Mouse (Mus musculus): ENCODE results near the gene Med22. TPM values are rescaled to one million over a fixed set of nuclear protein-coding genes. Genes with fewer than 3 reads are reported as not detected.

The Med22 gene
- 34.3 and 38.2 TPM in 2 replicates for polyA plus RNA-seq (2014; fragmentation: Nextera tagmentation; extraction: Ambion mirVana)

DNA sequence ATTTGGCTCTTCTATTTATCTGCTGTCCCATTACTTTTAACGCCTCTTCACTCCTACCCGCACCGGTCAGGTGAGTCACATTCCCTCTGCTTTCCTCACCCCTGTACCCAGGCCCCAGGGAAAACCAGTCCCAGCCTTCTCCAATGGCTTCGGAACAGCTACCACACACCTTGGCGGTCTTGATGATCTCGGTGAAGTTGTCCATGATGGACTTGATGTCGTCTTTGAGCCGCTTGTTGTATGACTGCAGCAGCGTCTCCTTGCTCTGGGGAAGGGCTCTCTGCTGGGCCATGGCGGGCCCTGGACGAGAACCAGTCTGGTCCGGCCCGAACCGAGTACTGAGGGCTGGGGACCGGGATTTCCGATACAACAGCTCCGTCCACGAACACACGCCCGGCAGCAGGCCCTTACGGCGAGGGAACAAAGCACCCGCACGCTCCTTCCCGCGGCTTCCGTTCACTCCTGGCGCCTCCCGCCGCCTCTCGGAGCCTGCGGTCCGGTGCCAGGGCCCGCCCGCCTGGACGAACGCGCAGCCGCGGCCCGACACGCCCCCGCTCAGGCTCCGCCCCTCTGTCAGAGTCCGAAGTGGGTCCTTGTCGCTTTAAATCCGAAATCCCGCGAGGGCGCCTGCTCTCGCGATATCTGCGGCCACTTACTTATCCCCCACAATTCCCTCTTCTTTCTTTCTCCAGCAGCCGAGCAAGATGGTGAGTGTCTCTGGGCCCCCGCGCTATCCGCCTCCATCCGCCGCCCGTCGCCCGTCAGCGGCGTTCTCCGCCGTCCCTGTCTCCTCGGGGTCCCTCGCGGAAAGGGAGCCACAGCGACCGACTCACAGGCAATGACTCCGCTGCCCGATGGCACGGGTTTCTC lies at the start of gene Med22, which contains the start of gene Rpl7a:
Gene Med22, minus strand, starts transcription at position 554 of the 870 bp plus-strand sequence.
Gene Rpl7a, plus strand, starts transcription at position 641 of the 870 bp plus-strand sequence.
- ATAC-seq (ENCODE audit: insufficient number of reproducible peaks, insufficient read depth, low FRiP score, low read depth), result peak; percentile 92
- H3K36me3 ChIP-seq (ENCODE audit: control insufficient read depth, insufficient read depth, low read length), result peaks cover 70% of the 10 kb centered on the region
- no peaks in the 10 kb centered on the region for H3K9me3 ChIP-seq (ENCODE audit: control insufficient read depth, low read length)
- H3K27ac ChIP-seq (replicated peaks in 1 of 2; ENCODE audit: control insufficient read depth in 1 of 2, insufficient read depth in 1 of 2, low read depth in 2 of 2, low read length in 2 of 2), result peak within 1 kb of the TSS; percentile 84 to 86
- peaks cover 12 to 30% of the 10 kb centered on the region in 2 experiments for H3K4me1 ChIP-seq (ENCODE audit: control insufficient read depth in 2 of 2, insufficient read depth in 2 of 2, low read length in 2 of 2)
- H3K27me3 ChIP-seq (ENCODE audit: control insufficient read depth, insufficient read depth, low read length), result no peaks in the 10 kb centered on the region
- WGBS, result under 1% methylated on average over 74 of the region's 74 CpGs
- peak within 1 kb of the TSS; percentile 72 to 99 for H3K4me3 ChIP-seq (ENCODE audit: control insufficient read depth in 1 of 2, insufficient read depth in 1 of 2, low read depth in 1 of 2, low read length in 2 of 2)
- peak within 1 kb of the TSS; percentile 99 for H3K9ac ChIP-seq (ENCODE audit: low read length)
- H3K4me2 ChIP-seq (ENCODE audit: low read length), result peak within 1 kb of the TSS; percentile 98

GRCm38 (mm10) chr2:26957488-26957859 lies 47.0 kb upstream of the Med22 start:
- no peak overlapping the region for H3K9ac ChIP-seq (ENCODE audit: low read length)
- H3K27me3 ChIP-seq (ENCODE audit: control insufficient read depth, insufficient read depth, low read length), result no peaks in the 10 kb centered on the region
- ATAC-seq (ENCODE audit: insufficient number of reproducible peaks, insufficient read depth, low FRiP score, low read depth), result no peak
- H3K4me2 ChIP-seq (ENCODE audit: low read length), result no peak overlapping the region
- H3K36me3 ChIP-seq (ENCODE audit: control insufficient read depth, insufficient read depth, low read length), result peaks cover 91% of the 10 kb centered on the region
- H3K27ac ChIP-seq (replicated peaks in 1 of 2; ENCODE audit: control insufficient read depth in 1 of 2, insufficient read depth in 1 of 2, low read depth in 2 of 2, low read length in 2 of 2), result no peak overlapping the region
- H3K9me3 ChIP-seq (ENCODE audit: control insufficient read depth, low read length), result no peaks in the 10 kb centered on the region
- H3K4me3 ChIP-seq (ENCODE audit: control insufficient read depth in 1 of 2, insufficient read depth in 1 of 2, low read depth in 1 of 2, low read length in 2 of 2), result no peak overlapping the region
- no peaks in the 10 kb centered on the region for H3K4me1 ChIP-seq (ENCODE audit: control insufficient read depth in 2 of 2, insufficient read depth in 2 of 2, low read length in 2 of 2)
- 85% methylated on average over 2 of the region's 2 CpGs for WGBS

GRCm38 (mm10) chr2:26956811-26957487 lies 46.5 kb upstream of the Med22 start:
- Histone ChIP-seq H3K4me3 (ENCODE audit: control insufficient read depth in 1 of 2, insufficient read depth in 1 of 2, low read depth in 1 of 2, low read length in 2 of 2) (no peak overlapping the region), H3K4me2 (ENCODE audit: low read length) (no peak overlapping the region), H3K27me3 (ENCODE audit: control insufficient read depth, insufficient read depth, low read length) (no peaks in the 10 kb centered on the region), H3K9me3 (ENCODE audit: control insufficient read depth, low read length) (no peaks in the 10 kb centered on the region), H3K27ac (replicated peaks in 1 of 2; ENCODE audit: control insufficient read depth in 1 of 2, insufficient read depth in 1 of 2, low read depth in 2 of 2, low read length in 2 of 2) (no peak overlapping the region), H3K9ac (ENCODE audit: low read length) (no peak overlapping the region), H3K36me3 (ENCODE audit: control insufficient read depth, insufficient read depth, low read length) (peaks cover 91% of the 10 kb centered on the region), H3K4me1 (ENCODE audit: control insufficient read depth in 2 of 2, insufficient read depth in 2 of 2, low read length in 2 of 2) (no peaks in the 10 kb centered on the region)
- no peak for ATAC-seq (ENCODE audit: insufficient number of reproducible peaks, insufficient read depth, low FRiP score, low read depth)
- WGBS, result 92% methylated on average over 12 of the region's 12 CpGs

- Histone ChIP-seq H3K9ac (ENCODE audit: low read length) (no peak overlapping the region), H3K9me3 (ENCODE audit: control insufficient read depth, low read length) (no peaks in the 10 kb centered on the region), H3K4me2 (ENCODE audit: low read length) (no peak overlapping the region), H3K4me3 (ENCODE audit: control insufficient read depth in 1 of 2, insufficient read depth in 1 of 2, low read depth in 1 of 2, low read length in 2 of 2) (no peak overlapping the region), H3K27me3 (ENCODE audit: control insufficient read depth, insufficient read depth, low read length) (no peaks in the 10 kb centered on the region), H3K36me3 (ENCODE audit: control insufficient read depth, insufficient read depth, low read length) (peaks cover 96% of the 10 kb centered on the region), H3K27ac (replicated peaks in 1 of 2; ENCODE audit: control insufficient read depth in 1 of 2, insufficient read depth in 1 of 2, low read depth in 2 of 2, low read length in 2 of 2) (no peak overlapping the region), H3K4me1 (ENCODE audit: control insufficient read depth in 2 of 2, insufficient read depth in 2 of 2, low read length in 2 of 2) (no peaks in the 10 kb centered on the region)
- 86% methylated on average over 2 of the region's 2 CpGs for WGBS
- no peak for ATAC-seq (ENCODE audit: insufficient number of reproducible peaks, insufficient read depth, low FRiP score, low read depth)
Measured at GRCm38 (mm10) chr2:26954735-26955395, 44.4 kb upstream of the Med22 start.

GRCm38 (mm10) chr2:26952866-26953265 lies 42.4 kb upstream of the Med22 start:
- Histone ChIP-seq H3K36me3 (ENCODE audit: control insufficient read depth, insufficient read depth, low read length) (peaks cover 92% of the 10 kb centered on the region), H3K27ac (replicated peaks in 1 of 2; ENCODE audit: control insufficient read depth in 1 of 2, insufficient read depth in 1 of 2, low read depth in 2 of 2, low read length in 2 of 2) (no peak overlapping the region), H3K4me1 (ENCODE audit: control insufficient read depth in 2 of 2, insufficient read depth in 2 of 2, low read length in 2 of 2) (no peaks in the 10 kb centered on the region), H3K9me3 (ENCODE audit: control insufficient read depth, low read length) (no peaks in the 10 kb centered on the region), H3K9ac (ENCODE audit: low read length) (no peak overlapping the region), H3K4me3 (ENCODE audit: control insufficient read depth in 1 of 2, insufficient read depth in 1 of 2, low read depth in 1 of 2, low read length in 2 of 2) (no peak overlapping the region), H3K27me3 (ENCODE audit: control insufficient read depth, insufficient read depth, low read length) (no peaks in the 10 kb centered on the region), H3K4me2 (ENCODE audit: low read length) (no peak overlapping the region)
- ATAC-seq (ENCODE audit: insufficient number of reproducible peaks, insufficient read depth, low FRiP score, low read depth), result no peak
- WGBS, result 82% methylated on average over 8 of the region's 8 CpGs

DNA sequence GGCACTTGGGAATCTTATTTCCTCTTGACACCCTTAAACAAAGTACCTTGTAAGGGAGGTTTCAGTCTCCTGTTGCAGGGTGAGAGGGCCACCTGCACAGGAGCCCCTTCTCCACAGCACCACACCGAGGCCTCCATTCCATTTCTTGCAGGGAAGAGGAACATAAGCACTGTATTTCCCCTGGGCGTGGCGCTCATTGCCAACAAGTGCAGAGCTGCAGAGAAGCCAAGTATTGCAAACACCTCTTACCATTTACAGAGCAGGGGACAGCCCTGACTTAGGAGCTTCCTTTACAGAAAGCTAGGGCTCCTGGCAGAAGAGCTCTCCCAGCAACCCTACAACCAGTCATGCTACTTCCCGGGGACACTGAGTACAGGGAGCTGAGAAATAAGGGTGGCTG lies 41.7 kb upstream of the Med22 start:
- H3K4me3 ChIP-seq (ENCODE audit: control insufficient read depth in 1 of 2, insufficient read depth in 1 of 2, low read depth in 1 of 2, low read length in 2 of 2), result no peak overlapping the region
- no peak overlapping the region for H3K9ac ChIP-seq (ENCODE audit: low read length)
- H3K27ac ChIP-seq (replicated peaks in 1 of 2; ENCODE audit: control insufficient read depth in 1 of 2, insufficient read depth in 1 of 2, low read depth in 2 of 2, low read length in 2 of 2), result no peak overlapping the region
- peaks cover 87% of the 10 kb centered on the region for H3K36me3 ChIP-seq (ENCODE audit: control insufficient read depth, insufficient read depth, low read length)
- no peak overlapping the region for H3K4me2 ChIP-seq (ENCODE audit: low read length)
- ATAC-seq (ENCODE audit: insufficient number of reproducible peaks, insufficient read depth, low FRiP score, low read depth), result no peak
- H3K27me3 ChIP-seq (ENCODE audit: control insufficient read depth, insufficient read depth, low read length), result no peaks in the 10 kb centered on the region
- H3K9me3 ChIP-seq (ENCODE audit: control insufficient read depth, low read length), result no peaks in the 10 kb centered on the region
- H3K4me1 ChIP-seq (ENCODE audit: control insufficient read depth in 2 of 2, insufficient read depth in 2 of 2, low read length in 2 of 2), result no peaks in the 10 kb centered on the region
- 90% methylated on average over 4 of the region's 4 CpGs for WGBS

DNA sequence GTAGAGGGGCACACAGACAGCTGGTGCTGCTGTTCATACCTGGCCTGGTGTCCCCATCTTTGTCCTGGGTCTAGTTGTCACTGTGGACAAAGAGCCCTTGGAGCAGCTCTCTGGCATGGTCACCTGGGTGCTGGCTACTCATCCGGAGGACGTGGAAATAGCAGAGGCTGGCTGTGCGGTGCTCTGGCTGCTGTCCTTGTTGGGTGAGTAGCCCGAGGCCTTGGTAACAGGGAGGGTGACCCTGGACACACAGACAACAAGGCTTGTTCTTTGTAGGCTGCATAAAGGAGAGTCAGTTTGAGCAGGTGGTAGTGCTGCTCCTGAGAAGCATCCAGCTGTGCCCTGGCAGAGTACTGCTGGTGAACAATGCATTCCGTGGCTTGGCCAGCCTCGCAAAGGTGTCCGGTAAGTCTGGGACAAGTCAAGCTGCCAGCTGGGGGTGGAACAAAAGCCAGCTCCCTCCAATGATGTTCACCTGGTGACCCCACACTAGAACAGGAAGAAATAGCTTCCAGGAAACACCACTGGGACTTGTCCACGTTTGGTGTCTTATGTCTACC lies 40.9 kb upstream of the Med22 start:
- WGBS, result 89% methylated on average over 8 of the region's 8 CpGs
- no peak overlapping the region for H3K9ac ChIP-seq (ENCODE audit: low read length)
- H3K27me3 ChIP-seq (ENCODE audit: control insufficient read depth, insufficient read depth, low read length), result no peaks in the 10 kb centered on the region
- H3K4me2 ChIP-seq (ENCODE audit: low read length), result no peak overlapping the region
- no peak for ATAC-seq (ENCODE audit: insufficient number of reproducible peaks, insufficient read depth, low FRiP score, low read depth)
- H3K9me3 ChIP-seq (ENCODE audit: control insufficient read depth, low read length), result no peaks in the 10 kb centered on the region
- H3K4me3 ChIP-seq (ENCODE audit: control insufficient read depth in 1 of 2, insufficient read depth in 1 of 2, low read depth in 1 of 2, low read length in 2 of 2), result no peak overlapping the region
- H3K27ac ChIP-seq (replicated peaks in 1 of 2; ENCODE audit: control insufficient read depth in 1 of 2, insufficient read depth in 1 of 2, low read depth in 2 of 2, low read length in 2 of 2), result no peak overlapping the region
- peaks cover 79% of the 10 kb centered on the region for H3K36me3 ChIP-seq (ENCODE audit: control insufficient read depth, insufficient read depth, low read length)
- H3K4me1 ChIP-seq (ENCODE audit: control insufficient read depth in 2 of 2, insufficient read depth in 2 of 2, low read length in 2 of 2), result no peaks in the 10 kb centered on the region

All from heart, embryonic 14.5 days (tissue).